Mouse (Mus musculus): ENCODE data around the gene Mt4. TPM values are rescaled to one million over a fixed set of nuclear protein-coding genes. Genes with fewer than 3 reads are reported as not detected.

The Mt4 gene
- polyA plus RNA-seq, 1 experiment from 2014 or later, result not detected

DNA sequence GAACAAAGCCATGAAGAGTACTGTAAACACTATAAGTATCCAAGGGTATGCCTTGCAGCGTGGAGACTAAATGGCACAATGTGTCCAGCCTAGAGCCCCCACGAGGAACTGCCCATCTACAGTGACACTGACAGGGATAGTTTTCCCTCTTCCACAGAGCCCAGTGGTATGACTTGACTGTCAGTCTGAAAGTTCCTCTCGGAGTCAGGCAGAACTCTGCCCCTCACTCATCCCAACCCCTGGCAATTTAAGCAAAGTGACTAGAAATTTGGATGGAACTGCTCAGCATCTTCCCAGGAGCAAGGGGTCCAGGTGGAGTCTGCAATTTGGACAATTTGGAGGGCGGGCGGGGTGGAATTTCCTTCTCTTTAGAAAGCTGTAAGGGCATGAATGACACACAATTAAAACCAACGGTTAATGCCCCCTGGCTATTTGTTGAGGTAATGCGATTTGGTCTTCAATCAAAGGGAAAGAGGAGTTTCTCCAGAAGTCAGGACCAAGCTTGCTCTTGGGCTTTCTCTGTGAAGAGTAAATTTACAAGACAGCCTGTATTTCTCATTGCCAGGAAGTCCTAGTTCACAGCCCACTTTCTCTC lies 37.7 kb downstream of the Mt4 start:
- peaks cover 17% of the 10 kb centered on the region for H3K4me1 ChIP-seq (replicated peaks; ENCODE audit: insufficient read depth, low read length)
- 0 out of 2 replicates have a peak, but pooled peaks cover 3% of the 10 kb centered on the region for H3K27me3 ChIP-seq (ENCODE audit: insufficient read depth, low read length)
- H3K36me3 ChIP-seq (ENCODE audit: insufficient read depth, low read length), result no peaks in the 10 kb centered on the region
- peak; percentile 50 for TF ChIP-seq CTCF (IDR thresholded peaks at IDR 0.05; ENCODE audit: low read depth)
- H3K9ac ChIP-seq (ENCODE audit: low read depth, low read length), result no peak overlapping the region
- H3K27ac ChIP-seq, result no peak overlapping the region
- H3K4me3 ChIP-seq (replicated peaks; ENCODE audit: low read depth, low read length), result no peak overlapping the region
- H3K9me3 ChIP-seq (replicated peaks; ENCODE audit: low read length), result no peaks in the 10 kb centered on the region
- 30% methylated on average over 7 of the region's 7 CpGs for WGBS
- no peak overlapping the region for H3K4me2 ChIP-seq (ENCODE audit: low read length)
- DNase-seq (ENCODE audit: low spot score) (no peak), ATAC-seq (replicated peaks; ENCODE audit: low FRiP score, low read depth) (no peak)

DNA sequence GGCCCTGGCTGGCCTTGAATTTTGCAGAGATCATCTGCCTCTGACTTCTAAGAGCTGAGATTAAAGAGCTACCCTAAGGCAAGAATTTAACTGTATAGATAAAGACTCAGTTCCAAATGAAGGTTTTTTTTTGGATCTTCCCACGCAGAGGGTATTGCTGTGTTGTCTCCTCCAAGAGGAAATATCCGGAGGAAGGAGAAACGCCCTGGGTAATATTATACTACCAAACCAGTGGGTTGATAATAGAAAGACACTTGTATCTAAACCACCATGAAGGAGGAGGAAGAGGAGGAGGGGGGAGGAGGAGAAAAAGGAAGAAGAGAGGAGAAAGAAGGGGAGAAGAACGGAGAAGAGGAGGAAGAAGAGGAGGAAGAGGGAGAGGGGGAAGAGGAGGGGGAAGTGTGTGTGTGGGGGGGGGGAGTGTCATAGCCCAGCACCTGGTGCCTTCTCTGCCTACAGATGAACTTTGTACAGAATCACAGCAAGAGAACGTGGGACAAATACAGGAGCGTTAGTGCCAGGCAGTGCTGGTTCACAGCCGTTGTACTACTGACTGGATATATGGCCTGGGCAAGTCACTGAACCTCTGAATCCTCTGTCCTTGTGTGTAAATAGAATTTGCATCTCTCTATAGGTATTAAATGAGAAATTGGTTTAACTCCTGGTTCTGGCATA lies 40.9 kb downstream of the Mt4 start:
- DNase-seq (ENCODE audit: low spot score), result no peak
- WGBS, result 49% methylated on average over 7 of the region's 7 CpGs
- Histone ChIP-seq H3K9ac (ENCODE audit: low read depth, low read length) (no peak overlapping the region), H3K27me3 (ENCODE audit: insufficient read depth, low read length) (peaks cover 10% of the 10 kb centered on the region), H3K9me3 (replicated peaks; ENCODE audit: low read length) (no peaks in the 10 kb centered on the region), H3K4me3 (replicated peaks; ENCODE audit: low read depth, low read length) (no peak overlapping the region), H3K36me3 (ENCODE audit: insufficient read depth, low read length) (no peaks in the 10 kb centered on the region), H3K4me1 (replicated peaks; ENCODE audit: insufficient read depth, low read length) (peaks cover 8% of the 10 kb centered on the region; the same call in 1 of the 2 replicates), H3K27ac (no peak overlapping the region), H3K4me2 (ENCODE audit: low read length) (no peak overlapping the region)
- no peak for TF ChIP-seq CTCF (IDR thresholded peaks at IDR 0.05; ENCODE audit: low read depth)
- no peak for ATAC-seq (replicated peaks; ENCODE audit: low FRiP score, low read depth)

DNA sequence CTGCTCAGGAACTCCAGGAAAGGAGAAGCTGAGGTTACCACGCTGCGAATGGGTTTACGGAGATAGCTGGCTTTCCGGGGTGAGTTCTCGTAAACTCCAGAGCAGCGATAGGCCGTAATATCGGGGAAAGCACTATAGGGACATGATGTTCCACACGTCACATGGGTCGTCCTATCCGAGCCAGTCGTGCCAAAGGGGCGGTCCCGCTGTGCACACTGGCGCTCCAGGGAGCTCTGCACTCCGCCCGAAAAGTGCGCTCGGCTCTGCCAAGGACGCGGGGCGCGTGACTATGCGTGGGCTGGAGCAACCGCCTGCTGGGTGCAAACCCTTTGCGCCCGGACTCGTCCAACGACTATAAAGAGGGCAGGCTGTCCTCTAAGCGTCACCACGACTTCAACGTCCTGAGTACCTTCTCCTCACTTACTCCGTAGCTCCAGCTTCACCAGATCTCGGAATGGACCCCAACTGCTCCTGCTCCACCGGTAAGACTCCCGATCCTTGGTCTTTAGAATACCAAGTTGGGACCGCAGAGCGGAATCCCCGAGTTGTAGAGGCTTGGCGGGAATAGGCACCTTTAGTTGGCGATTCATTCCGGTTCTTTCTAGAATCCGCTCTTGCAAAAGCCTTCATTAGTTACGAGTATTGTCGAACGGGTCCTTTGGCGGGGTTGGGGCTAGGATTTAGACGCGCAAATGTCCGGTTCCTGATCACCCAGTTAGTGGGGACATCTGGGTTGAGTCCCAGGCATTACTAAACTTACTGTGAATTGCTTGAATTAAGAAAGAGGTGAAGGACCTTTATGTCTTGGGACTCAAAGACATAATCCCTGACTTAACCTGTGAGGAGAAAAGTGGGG lies 42.1 kb downstream of the Mt4 start, which contains the start of gene Mt1:
TSS of gene Mt1 (plus strand) at position 226 of the 856 bp plus-strand sequence.
- under 1% methylated on average over 50 of the region's 50 CpGs for WGBS
- H3K4me2 ChIP-seq (ENCODE audit: low read length), result peak within 1 kb of the TSS; percentile 77
- DNase-seq (ENCODE audit: low spot score), result peak; percentile 82
- H3K27me3 ChIP-seq (ENCODE audit: insufficient read depth, low read length), result peaks cover 10% of the 10 kb centered on the region
- ATAC-seq (replicated peaks; ENCODE audit: low FRiP score, low read depth), result peak; percentile 85
- H3K27ac ChIP-seq, result peak within 1 kb of the TSS; percentile 73
- peaks cover 17% of the 10 kb centered on the region; the same call in 1 of the 2 replicates for H3K4me1 ChIP-seq (replicated peaks; ENCODE audit: insufficient read depth, low read length)
- peak within 1 kb of the TSS; percentile 68 for H3K9ac ChIP-seq (ENCODE audit: low read depth, low read length)
- H3K9me3 ChIP-seq (replicated peaks; ENCODE audit: low read length), result no peaks in the 10 kb centered on the region
- peak; percentile 11; the same call in 1 of the 2 replicates for TF ChIP-seq CTCF (IDR thresholded peaks at IDR 0.05; ENCODE audit: low read depth)
- H3K4me3 ChIP-seq (replicated peaks; ENCODE audit: low read depth, low read length), result peak within 1 kb of the TSS; percentile 52
- no peaks in the 10 kb centered on the region for H3K36me3 ChIP-seq (ENCODE audit: insufficient read depth, low read length)

DNA sequence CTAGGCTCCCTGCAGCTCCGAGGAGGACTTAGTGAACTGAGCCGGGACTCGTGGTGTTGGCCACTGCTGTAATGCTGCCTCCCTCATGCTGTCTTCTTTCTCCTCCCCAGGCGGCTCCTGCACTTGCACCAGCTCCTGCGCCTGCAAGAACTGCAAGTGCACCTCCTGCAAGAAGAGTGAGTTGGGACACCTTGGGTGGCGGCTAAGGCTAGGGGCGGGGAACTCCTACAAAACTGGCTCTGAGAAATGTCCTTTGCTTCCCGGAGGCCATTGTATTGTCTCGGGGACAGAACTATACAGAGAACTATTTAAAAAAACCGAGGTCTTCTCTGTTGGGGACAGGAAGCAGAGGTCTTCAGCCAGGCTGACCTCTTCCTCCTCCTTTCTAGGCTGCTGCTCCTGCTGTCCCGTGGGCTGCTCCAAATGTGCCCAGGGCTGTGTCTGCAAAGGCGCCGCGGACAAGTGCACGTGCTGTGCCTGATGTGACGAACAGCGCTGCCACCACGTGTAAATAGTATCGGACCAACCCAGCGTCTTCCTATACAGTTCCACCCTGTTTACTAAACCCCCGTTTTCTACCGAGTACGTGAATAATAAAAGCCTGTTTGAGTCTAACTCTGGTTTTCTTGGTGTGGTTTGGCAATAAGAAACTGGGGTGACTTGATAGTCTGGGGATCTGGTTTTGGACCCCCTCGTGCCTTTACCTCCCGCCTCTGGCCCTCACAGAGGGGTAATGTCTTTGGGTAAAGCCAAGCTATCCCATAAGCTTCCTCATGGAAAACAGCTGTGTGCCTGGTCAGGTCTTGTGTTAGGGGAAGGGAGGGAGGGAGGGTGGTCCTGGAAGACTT lies 42.9 kb downstream of the Mt4 start:
- Histone ChIP-seq H3K27me3 (ENCODE audit: insufficient read depth, low read length) (peaks cover 10% of the 10 kb centered on the region), H3K4me2 (ENCODE audit: low read length) (peak overlapping the region; percentile 77), H3K9me3 (replicated peaks; ENCODE audit: low read length) (no peaks in the 10 kb centered on the region), H3K36me3 (ENCODE audit: insufficient read depth, low read length) (no peaks in the 10 kb centered on the region), H3K4me1 (replicated peaks; ENCODE audit: insufficient read depth, low read length) (peaks cover 17% of the 10 kb centered on the region; the same call in 1 of the 2 replicates), H3K27ac (peak overlapping the region; percentile 73), H3K4me3 (replicated peaks; ENCODE audit: low read depth, low read length) (peak overlapping the region; percentile 52), H3K9ac (ENCODE audit: low read depth, low read length) (peak overlapping the region; percentile 68)
- no peak for TF ChIP-seq CTCF (IDR thresholded peaks at IDR 0.05; ENCODE audit: low read depth)
- 6% methylated on average over 25 of the region's 25 CpGs for WGBS
- ATAC-seq (replicated peaks; ENCODE audit: low FRiP score, low read depth) (no peak), DNase-seq (ENCODE audit: low spot score) (peak; percentile 28)

DNA sequence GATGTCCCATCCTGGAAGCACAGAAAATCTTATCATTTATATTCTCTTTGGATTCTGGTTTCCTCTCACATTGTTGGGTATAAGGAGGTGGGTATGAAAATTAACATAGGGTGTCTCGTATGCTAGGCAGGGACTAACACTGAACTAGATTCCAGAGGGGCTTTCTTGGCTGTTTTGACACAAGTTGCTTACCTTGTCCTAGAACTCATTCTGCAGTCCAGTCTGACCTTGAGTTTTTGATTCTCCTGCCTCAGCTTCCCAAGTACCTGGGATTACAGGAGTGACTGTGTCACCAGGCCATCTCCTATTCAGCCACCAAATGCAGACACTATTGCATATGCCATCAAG lies 43.5 kb downstream of the Mt4 start:
- no peak for ATAC-seq (replicated peaks; ENCODE audit: low FRiP score, low read depth)
- TF ChIP-seq CTCF (IDR thresholded peaks at IDR 0.05; ENCODE audit: low read depth), result no peak
- Histone ChIP-seq H3K27ac (no peak overlapping the region), H3K4me3 (replicated peaks; ENCODE audit: low read depth, low read length) (peak overlapping the region; percentile 52; the same call in 1 of the 2 replicates), H3K36me3 (ENCODE audit: insufficient read depth, low read length) (no peaks in the 10 kb centered on the region), H3K9ac (ENCODE audit: low read depth, low read length) (peak overlapping the region; percentile 68; the same call in 1 of the 2 replicates), H3K4me2 (ENCODE audit: low read length) (peak overlapping the region; percentile 77), H3K9me3 (replicated peaks; ENCODE audit: low read length) (no peaks in the 10 kb centered on the region), H3K4me1 (replicated peaks; ENCODE audit: insufficient read depth, low read length) (peaks cover 17% of the 10 kb centered on the region; the same call in 1 of the 2 replicates), H3K27me3 (ENCODE audit: insufficient read depth, low read length) (peaks cover 10% of the 10 kb centered on the region)
- no peak for DNase-seq (ENCODE audit: low spot score)
- WGBS, result 75% methylated on average over 1 of the region's 1 CpGs
